Mouse (Mus musculus) ES-CJ7 (cell line): ENCODE measurements at regions not wholly inside any gene's neighbourhood (a gene's known extent, or its start where the extent isn't known, plus 50 kb on each side); places are given as distances from the start of the nearest gene placed in this dataset.
"Not testable (repeated sequence)": the region's sequence is repeated elsewhere in the genome, so short reads cannot be mapped to it uniquely, and the experiment has no call there.

ENCODE experiments used
- DNase-seq: peaks from one replicate; pipeline ENCODE4 v3.0.0; 2011; ENCODE audit warnings: low read depth, low spot score

GRCm38 (mm10) chr13:18651658-18652057, 65.4 kb upstream of the Vps41 start:
- DNase-seq = no peak

- peak; percentile 50 for DNase-seq
Measured at GRCm38 (mm10) chr13:18614763-18615616, 102.1 kb upstream of the Vps41 start.

DNA sequence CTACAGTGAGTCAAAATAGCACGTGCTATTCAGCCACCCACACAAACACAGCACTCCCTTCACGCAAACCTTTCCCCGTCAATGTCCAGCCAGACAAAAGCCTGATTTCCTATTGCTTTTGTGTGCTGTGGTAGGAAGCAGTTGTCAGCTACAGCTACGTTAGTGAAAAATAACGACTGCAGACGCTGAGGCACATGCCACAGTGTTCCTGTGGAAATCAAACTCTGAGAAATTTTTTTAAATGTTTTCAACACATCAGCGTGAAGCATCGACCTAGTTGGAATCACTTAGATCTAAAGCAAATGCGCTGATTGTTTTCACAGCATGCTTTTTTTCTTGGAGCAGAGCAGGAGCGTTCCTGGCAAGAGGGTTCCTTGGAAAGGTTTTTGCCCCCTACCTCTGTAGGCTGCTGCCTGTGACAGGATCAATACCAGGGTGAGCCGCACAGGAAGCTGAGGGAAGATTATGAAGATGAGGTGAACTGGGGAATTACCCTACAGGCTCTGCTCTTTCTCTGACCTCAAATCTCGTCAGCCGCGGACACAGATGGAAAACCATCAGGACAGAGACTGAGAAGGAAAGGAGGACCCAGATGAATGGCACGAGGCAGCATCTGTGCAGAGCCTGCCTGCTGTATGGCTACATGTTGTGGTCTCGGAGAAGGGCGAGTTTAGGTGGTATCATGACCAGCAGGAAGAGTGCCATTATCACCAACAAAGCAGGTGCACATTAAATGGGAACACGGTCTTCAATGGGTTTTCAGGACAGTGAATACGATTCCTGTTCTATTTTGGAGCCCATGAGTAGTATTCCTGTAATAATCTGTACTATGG, 136.2 kb upstream of the Vps41 start:
- no peak for DNase-seq

DNA sequence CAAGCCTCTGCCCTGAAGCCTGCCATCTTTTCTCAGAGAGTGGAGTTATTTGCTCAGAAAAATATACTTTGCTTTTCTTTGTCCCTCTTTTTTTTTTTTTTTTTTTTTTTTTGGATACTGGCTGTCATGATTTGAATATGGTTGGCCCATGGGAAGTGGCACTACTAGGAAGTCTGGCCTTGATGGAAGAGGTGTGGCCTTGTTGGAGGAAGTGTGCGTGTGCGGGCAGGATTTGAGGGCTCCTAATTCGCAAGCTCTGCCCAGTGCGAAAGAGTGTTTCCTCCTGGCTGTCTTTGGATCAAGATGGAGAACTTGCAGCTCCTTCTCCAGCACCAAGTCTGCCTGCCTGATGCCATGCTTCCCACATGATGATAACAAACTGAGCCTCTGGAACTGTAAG, 141.1 kb upstream of the Vps41 start:
- peak; percentile 81 for DNase-seq

DNA sequence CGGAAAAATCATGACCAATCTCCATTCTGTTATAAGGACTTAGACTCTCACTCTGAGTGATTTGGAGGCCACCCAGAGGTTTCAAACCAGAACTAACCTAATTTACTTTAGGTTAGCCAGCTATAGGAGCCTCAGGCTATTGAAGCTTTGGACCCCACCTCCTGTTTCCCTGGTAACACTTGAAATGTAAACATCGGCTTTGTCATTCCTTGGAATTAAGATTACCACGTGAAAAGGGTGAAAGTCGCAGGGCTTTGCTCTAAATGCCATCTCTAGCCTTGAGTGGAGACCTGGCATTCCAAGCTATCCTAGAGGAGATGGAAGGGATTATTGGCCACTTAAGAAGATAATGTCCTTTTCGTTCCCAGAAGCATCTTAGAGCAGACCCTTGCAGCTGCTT, 141.5 kb upstream of the Vps41 start:
- DNase-seq = peak; percentile 99

DNA sequence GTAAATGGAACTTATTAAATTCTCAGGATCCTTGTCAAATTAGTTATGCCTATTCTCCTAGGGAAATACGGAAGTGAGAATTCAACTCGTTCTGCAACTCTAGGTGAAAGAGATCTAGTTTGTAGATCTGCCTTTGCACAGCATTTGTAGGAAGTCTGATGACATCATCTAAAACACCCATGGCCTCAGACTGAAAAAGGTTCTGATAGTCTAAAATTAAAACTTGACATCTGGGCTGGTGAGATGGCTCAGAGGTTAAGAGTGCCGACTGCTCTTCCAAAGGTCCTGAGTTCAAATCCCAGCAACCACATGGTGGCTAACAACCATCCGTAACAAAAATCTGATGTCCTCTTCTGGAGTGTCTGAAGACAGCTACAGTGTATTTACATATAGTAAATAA, 144.5 kb upstream of the Pou6f2 start:
- not testable (repeated sequence) for DNase-seq

DNA sequence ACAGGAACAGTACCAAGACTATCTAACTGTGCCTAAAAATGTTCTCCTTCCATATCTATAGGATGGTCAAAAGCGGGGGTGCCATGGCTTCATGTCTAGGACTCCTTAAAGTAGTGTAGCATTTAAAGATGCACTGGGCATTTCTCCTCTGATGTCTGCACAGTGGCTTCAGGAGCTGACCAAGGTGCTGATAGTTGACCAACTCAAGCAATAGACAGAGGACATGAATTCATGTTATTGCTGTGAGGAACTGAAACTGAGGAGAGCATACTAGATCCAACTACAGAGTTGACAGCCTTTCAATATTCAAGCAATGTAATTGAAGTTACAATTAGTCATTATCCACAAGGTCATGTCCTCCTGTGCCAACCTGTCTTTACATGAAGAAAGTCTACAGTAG, 133.0 kb upstream of the Pou6f2 start:
- no peak for DNase-seq

DNA sequence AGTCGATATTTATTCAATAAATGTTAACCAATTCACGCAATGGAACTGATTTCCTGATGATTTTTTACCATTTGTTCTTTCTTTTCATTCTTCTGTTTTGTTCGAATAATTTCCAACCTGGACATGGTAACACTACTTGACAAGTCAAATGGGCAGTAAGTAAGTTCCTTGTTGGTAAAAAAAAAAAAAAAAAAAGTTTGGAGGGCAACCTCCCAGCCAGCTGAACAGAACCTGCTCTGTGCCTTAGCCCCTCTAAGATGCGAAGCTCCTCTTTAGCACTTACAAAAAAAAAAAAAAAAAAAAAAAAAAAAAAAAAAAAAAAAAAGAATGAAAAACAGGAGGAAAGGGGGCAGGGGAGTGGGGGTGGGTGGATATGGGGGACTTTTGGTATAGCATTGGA, 100.7 kb upstream of the Pou6f2 start:
- DNase-seq = no peak

- DNase-seq = no peak
Measured at GRCm38 (mm10) chr13:18497582-18498157, 100.2 kb upstream of the Pou6f2 start.

- DNase-seq = no peak
Measured at GRCm38 (mm10) chr13:18495021-18495811, 97.7 kb upstream of the Pou6f2 start.

DNA sequence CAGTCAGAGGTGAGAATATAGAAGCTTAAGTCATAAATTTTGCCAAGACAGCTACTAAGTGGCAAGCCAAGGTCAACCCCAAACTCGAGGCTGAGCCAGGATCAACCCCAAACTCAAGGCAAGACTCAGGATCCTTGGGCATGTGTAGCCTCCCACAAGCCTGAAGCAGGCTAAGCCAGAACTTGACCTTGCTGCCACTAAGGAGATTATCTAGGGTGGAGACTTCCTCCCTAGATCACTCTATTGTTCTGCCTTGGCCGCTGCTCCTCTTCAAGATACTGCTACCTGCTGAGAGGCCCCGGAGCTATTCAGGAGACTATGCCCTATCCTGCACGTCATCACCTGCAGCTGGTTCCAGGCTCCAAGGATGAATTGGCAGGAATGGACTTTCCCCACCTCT, 88.3 kb upstream of the Pou6f2 start:
- DNase-seq = peak; percentile 94

- DNase-seq = no peak
Measured at GRCm38 (mm10) chr13:18485080-18485479, 87.6 kb upstream of the Pou6f2 start.

GRCm38 (mm10) chr13:18476311-18476710, 78.8 kb upstream of the Pou6f2 start:
- no peak for DNase-seq

DNA sequence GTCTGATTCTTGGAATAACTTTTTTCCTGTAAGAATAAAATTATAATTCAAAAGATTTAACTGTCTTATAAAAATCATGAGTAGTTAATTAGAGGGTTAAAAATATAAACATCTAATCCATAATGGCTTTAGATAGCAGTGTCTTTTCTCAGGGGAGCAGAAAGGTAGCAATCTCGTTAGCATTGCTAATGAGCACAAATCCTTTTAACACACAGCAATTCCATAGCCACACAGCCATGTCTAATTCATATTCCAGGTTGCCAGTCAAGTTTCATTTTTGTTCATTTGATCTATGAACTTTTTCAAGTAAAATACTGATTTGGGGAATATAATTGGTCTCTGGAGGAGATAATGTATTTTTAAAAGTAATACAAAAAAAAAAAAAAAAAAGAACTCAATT, 74.0 kb upstream of the Pou6f2 start:
- no peak for DNase-seq

GRCm38 (mm10) chr13:18465921-18466320, 68.4 kb upstream of the Pou6f2 start:
- no peak for DNase-seq

DNA sequence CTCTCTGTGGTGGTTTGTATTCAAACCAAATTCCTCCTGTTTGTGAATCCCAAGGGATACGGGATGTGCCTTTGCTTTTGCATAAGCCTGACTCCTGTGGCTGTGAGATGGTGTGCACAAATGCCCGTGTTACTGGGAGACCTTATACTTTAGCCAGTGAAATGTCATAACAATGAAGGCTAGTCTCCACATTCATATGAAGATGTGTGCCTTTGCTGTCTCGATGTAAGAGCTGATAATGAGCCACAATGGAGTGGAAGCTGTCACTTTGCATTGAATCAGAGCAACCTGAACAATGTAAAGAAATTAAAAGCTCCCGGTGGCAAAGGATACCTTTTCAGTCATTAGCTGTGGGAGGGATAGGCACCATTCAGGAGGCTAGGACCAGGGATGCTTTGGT, 64.7 kb upstream of the Pou6f2 start:
- DNase-seq = peak; percentile 49

- peak; percentile 7 for DNase-seq
Measured at GRCm38 (mm10) chr13:18457337-18458236, 60.1 kb upstream of the Pou6f2 start.
